Mouse (Mus musculus): ENCODE results near the gene Tfg. TPM values are rescaled to one million over a fixed set of nuclear protein-coding genes. Genes with fewer than 3 reads are reported as not detected.

Gene Tfg
- 10 to 100 TPM; 10.3 to 63.2 (median 33.0) TPM for total RNA-seq (2018; cell fraction: chromatin; rRNA removed)
- 10 to 100 TPM; 48.2 to 68.9 (median 58.9) TPM for total RNA-seq (2018; cell fraction: cytosol; rRNA removed)
- total RNA-seq (2018; cell fraction: nucleus; rRNA removed): 10 to 100 TPM; 15.1 to 65.8 (median 36.1) TPM
- polyA plus RNA-seq (2018): 68.5 to 106 TPM (median 77.5 TPM) in 3 replicates

DNA sequence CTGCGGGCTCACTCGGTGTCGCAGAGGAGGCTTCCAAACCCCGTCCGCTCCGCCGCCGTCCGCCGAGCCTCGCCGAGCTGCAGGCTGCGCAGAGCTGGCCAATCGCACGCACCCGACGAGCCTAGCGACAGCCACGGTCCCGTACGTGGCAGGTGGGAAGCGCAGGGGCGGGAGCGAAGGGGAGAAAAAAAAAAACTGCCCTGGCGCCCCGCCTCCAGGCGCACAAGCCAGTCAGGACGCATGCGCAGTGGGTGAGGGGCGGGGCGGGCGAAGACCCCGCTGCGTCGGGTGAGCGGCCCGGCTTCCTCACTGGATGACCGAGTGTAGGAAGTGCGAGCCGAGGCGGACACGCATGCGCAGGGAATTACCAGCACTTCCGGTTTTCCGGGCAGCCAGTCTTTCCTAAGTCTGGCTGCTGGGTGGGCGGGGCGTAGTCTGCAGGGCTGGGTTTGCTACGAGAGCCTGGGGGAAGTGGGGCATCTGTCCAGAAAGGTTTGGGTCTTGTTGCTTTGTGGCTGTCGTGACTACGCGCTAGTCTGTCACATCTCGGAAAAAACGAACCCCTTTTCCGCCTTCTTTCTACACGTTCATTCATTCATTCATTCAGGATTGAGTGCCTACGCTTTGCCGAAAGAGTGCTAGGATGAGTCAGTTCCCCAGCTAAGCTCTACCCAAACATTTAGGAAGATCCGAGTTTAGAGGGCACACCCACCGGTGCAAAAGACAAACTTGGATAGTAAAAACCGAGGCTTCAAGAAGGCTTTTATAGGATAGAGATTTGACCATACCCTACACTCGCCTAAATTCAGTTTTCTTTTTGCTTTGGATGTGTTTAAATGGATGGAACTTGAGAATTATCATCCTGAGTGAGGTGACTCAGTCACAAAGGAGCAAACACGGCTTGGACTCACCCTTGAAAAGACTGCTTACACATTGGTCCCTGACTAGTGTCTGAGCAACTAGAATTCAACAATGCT is at the start of gene Tfg:
Gene Tfg, minus strand, starts transcription at position 227 of the 977 bp plus-strand sequence.
- WGBS (ENCODE audit: missing documents): 1% methylated on average over 60 of the region's 62 CpGs

DNA sequence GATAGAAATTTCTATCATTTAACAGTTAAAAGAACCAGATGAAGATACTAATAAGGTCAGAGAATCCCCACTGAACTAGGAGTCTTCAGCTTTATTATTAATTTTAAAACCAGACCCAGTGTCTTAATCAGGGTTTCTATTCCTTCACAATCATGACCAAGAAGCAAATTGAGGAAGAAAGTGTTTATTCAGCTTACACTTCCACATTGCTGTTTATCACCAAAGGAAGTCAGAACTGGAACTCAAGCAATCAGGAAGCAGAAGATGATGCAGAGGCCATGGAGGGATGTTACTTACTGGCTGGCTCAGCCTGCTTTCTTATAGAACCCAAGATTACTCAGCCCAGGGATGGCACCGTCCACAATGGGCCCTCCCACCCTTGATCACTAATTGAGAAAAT is 11.8 kb upstream of the Tfg start:
- Histone ChIP-seq H3K27ac (no peak overlapping the region), H3K79me2 (ENCODE audit: inconsistent target) (no peaks in the 10 kb centered on the region), H3K4me3 (ENCODE audit: inconsistent target) (no peak overlapping the region), H3K36me3 (ENCODE audit: inconsistent target) (no peaks in the 10 kb centered on the region)
- WGBS (ENCODE audit: missing documents): 25% methylated on average over 1 of the region's 1 CpGs

More for the DNA sequence above, at the start of gene Tfg:
- peaks cover 5% of the 10 kb centered on the region; the same call in 1 of the 2 replicates for H3K36me3 ChIP-seq (ENCODE audit: inconsistent target)
- H3K79me2 ChIP-seq (ENCODE audit: inconsistent target): peaks cover 43% of the 10 kb centered on the region
- H3K4me3 ChIP-seq (ENCODE audit: inconsistent target): peak within 1 kb of the TSS; percentile 93
- peak within 1 kb of the TSS; percentile 68 for H3K27ac ChIP-seq

DNA sequence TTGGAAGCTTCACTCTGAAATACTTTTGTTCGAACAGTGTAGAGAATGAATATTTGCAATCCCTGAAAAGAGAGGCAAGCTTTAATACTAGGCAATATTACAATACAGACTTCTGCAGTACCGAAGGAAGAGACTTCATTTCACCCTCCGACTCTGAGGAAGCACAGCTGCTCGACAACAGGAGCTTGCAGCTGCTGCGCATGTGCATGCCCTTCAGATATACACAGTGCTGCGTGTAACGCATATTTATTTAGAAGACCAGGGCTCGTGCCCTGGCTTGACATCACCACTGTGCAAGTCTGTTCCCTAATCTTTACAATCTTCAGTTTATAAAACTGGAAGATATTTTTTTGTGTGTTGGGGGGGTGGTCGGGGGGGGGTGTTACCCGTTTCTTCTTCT is 7.7 kb upstream of the Tfg start:
- Histone ChIP-seq H3K4me3 (ENCODE audit: inconsistent target) (no peak overlapping the region), H3K79me2 (ENCODE audit: inconsistent target) (no peaks in the 10 kb centered on the region), H3K36me3 (ENCODE audit: inconsistent target) (no peaks in the 10 kb centered on the region), H3K27ac (no peak overlapping the region)
- 95% methylated on average over 10 of the region's 10 CpGs for WGBS (ENCODE audit: missing documents)

DNA sequence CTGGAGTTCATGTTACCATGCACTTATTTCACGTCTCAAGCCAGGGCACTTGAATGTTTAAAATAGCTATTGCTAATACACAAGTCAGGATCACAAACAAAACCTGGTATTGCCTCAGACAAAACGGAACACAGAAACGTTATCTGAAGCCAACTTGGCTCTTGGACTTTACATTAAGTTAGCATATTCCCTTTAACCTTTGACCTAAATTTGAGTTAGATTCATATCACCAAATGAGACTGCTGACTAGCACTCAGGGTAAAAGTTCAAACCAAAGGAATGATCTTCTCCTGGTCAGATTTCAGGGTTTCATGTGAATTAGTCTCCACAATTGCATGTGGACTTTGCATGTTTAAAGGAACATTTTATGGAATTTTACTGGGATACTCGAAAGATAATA is 5.1 kb upstream of the Tfg start:
- H3K27ac ChIP-seq: no peak overlapping the region

DNA sequence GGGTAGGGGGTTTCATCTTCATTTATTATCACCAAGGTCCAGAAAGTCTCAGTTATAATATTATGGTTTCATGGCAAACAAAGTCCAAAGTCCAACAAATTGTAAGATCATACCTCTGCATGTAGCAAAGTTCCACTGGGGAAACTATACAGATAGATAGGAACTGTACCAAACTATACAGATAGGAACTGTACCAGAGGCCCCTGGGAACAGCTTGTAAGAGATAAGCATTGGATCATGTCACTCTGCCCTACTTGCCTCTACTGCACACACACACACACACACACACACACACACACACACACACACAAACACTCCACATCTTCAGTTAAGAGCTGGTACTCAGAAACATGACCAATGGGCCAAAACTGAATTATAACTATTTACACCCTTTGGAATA is 1.8 kb upstream of the Tfg start:
- Histone ChIP-seq H3K27ac (no peak overlapping the region), H3K4me3 (ENCODE audit: inconsistent target) (no peak overlapping the region)

More for the DNA sequence above, 5.1 kb upstream of the Tfg start:
- 98% methylated on average over 4 of the region's 4 CpGs for WGBS (ENCODE audit: missing documents)
- Histone ChIP-seq H3K79me2 (ENCODE audit: inconsistent target) (no peaks in the 10 kb centered on the region), H3K4me3 (ENCODE audit: inconsistent target) (no peak overlapping the region), H3K36me3 (ENCODE audit: inconsistent target) (no peaks in the 10 kb centered on the region)

DNA sequence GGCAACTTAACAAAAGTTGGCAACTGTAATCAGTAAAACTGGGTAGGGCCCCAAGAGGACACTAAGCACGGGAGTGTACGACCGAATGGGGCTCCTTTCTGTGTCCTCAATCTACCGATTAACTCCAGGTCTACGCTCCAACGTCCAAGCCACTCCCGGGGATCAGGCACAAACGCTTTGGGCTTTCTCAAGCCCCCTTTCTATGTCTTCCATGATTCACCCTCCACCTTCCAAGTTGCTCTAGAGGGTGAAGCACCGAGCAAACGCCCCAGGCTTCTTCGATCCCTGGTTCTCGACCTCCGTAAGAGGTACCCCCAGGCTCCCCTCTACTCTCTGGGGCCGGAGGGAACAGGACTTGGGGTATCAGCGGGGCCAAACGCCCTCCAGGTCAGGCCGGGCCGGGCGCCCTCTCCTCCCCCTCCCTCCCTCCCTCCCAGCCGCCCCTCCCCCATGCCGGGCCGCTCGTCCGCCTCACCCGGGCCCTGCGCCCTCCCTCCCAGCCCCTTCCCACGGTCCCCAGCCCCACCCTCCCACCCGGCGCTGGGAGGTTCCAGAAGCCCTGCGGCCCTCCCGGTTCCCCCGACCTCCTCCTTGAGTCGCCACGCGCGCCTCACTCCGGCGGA is 582 bp downstream of the Tfg start:
- H3K27ac ChIP-seq: peak overlapping the region; percentile 68
- WGBS (ENCODE audit: missing documents): under 1% methylated on average over 28 of the region's 38 CpGs

More for the DNA sequence above, 1.8 kb upstream of the Tfg start:
- H3K79me2 ChIP-seq (ENCODE audit: inconsistent target): peaks cover 27% of the 10 kb centered on the region
- H3K36me3 ChIP-seq (ENCODE audit: inconsistent target): no peaks in the 10 kb centered on the region

DNA sequence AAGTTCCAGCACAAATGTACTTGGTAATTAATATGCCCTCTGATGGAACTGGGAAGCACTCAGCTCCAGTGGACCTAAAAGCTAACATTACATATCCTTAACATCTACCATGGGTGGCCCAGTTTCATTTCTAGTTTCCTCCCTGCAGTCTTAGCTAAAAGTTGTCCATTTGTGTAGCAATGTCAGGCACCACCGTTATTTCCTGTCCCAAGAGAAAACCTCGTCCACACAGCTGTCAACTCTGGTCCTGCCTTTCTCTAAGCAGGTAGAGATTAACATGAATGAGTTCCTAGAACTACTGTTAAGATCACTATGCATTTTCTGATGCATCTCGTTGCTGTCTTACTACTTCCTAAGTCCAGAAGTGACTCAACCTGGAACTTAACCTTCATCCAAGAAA is 1.6 kb downstream of the Tfg start:
- H3K27ac ChIP-seq: no peak overlapping the region

More for the DNA sequence above, 582 bp downstream of the Tfg start:
- Histone ChIP-seq H3K36me3 (ENCODE audit: inconsistent target) (peaks cover 10% of the 10 kb centered on the region; the same call in 1 of the 2 replicates), H3K4me3 (ENCODE audit: inconsistent target) (peak overlapping the region; percentile 93), H3K79me2 (ENCODE audit: inconsistent target) (peaks cover 51% of the 10 kb centered on the region)

DNA sequence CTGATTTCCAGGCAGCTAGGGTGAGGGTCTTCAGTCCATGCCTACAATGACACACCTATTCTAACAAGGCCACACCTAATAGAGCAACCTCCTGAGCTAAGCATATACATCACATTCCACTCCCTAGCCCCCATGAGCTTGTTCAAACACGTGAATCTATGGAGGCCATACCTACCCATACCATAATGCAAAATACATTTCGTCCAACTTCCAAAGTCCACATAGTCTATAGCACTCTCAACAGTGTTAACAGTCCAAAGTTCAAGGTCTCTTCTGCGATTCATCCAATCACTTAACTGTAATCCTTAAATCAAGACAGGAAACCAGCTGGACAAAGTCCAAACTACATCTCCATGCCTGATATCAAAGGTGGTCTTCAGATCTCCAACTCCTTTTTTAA is 7.2 kb downstream of the Tfg start:
- H3K79me2 ChIP-seq (ENCODE audit: inconsistent target): peaks cover 100% of the 10 kb centered on the region
- peaks cover 46% of the 10 kb centered on the region for H3K36me3 ChIP-seq (ENCODE audit: inconsistent target)
- H3K4me3 ChIP-seq (ENCODE audit: inconsistent target): no peak overlapping the region
- H3K27ac ChIP-seq: no peak overlapping the region
- WGBS (ENCODE audit: missing documents): 97% methylated on average over 3 of the region's 3 CpGs

More for the DNA sequence above, 1.6 kb downstream of the Tfg start:
- peaks cover 16% of the 10 kb centered on the region; the same call in 1 of the 2 replicates for H3K36me3 ChIP-seq (ENCODE audit: inconsistent target)
- H3K4me3 ChIP-seq (ENCODE audit: inconsistent target): peak overlapping the region; percentile 93
- peaks cover 62% of the 10 kb centered on the region for H3K79me2 ChIP-seq (ENCODE audit: inconsistent target)
- 15% methylated on average over 3 of the region's 3 CpGs for WGBS (ENCODE audit: missing documents)

DNA sequence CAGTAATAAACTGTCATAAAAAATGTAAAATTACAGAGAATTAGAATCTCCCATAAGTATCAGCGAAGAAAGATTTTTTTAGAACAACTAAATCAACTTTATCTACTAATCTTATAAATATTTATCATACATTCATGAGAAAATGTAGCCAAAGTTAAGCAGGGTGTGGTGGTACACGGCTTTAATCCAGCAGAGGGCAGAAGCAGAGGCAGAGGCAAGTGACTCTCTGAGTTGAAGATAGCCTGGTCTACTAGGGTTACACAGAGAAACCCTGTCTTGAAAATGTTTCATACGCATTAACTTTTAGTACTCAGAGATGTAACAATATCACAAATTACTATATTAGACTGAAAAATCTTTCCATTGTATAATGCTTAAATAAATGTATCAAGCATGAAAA is 11.5 kb downstream of the Tfg start:
- no peak overlapping the region for H3K27ac ChIP-seq
- H3K79me2 ChIP-seq (ENCODE audit: inconsistent target): peaks cover 80% of the 10 kb centered on the region; the same call in 1 of the 2 replicates
- 80% methylated on average over 3 of the region's 3 CpGs for WGBS (ENCODE audit: missing documents)
- H3K36me3 ChIP-seq (ENCODE audit: inconsistent target): peaks cover 52% of the 10 kb centered on the region
- H3K4me3 ChIP-seq (ENCODE audit: inconsistent target): no peak overlapping the region

DNA sequence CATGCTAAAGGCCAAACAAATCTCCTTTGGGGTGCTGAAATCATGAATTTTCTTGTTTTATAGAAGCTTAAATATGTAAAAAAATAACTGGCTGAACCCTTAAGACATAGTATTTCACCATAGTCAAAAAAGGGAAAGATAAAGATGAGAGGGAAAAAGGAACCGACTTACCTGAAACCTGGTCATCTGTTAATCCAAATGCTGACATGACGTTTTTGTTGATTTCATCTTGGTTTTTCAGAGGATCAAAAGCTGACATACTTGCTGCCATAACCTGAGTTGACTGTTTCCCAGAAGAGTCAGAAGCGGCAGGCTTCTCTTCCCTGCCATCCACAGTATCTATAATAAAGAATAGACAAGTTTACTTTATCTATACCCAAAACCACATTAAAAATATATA is 16.4 kb downstream of the Tfg start:
- no peak overlapping the region for H3K27ac ChIP-seq
- WGBS (ENCODE audit: missing documents): 97% methylated on average over 3 of the region's 3 CpGs
- H3K4me3 ChIP-seq (ENCODE audit: inconsistent target): no peak overlapping the region
- peaks cover 66% of the 10 kb centered on the region for H3K36me3 ChIP-seq (ENCODE audit: inconsistent target)
- peaks cover 42% of the 10 kb centered on the region; the same call in 1 of the 2 replicates for H3K79me2 ChIP-seq (ENCODE audit: inconsistent target)

DNA sequence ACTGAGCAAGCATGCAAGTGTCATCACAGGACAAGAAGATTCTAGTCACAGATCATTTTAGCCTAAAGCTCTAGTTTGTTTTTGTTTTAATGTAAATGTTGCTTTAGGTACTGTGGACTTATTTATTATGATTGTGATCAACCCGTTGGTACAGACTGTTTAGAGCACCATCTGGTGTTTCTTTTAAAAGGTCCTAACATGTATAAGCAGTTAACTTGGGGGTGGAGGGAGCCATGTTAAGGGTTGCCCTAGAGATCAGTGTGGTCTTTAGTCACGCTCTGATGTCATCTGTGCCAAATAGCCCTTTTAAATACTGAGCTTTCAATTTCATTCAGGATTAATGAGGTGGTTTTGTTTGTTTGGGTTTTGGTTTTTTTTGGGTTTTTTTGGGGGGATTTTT is 20.8 kb downstream of the Tfg start:
- WGBS (ENCODE audit: missing documents): 92% methylated on average over 2 of the region's 2 CpGs
- Histone ChIP-seq H3K79me2 (ENCODE audit: inconsistent target) (peaks cover 14% of the 10 kb centered on the region; the same call in 1 of the 2 replicates), H3K4me3 (ENCODE audit: inconsistent target) (no peak overlapping the region), H3K36me3 (ENCODE audit: inconsistent target) (peaks cover 88% of the 10 kb centered on the region), H3K27ac (no peak overlapping the region)

DNA sequence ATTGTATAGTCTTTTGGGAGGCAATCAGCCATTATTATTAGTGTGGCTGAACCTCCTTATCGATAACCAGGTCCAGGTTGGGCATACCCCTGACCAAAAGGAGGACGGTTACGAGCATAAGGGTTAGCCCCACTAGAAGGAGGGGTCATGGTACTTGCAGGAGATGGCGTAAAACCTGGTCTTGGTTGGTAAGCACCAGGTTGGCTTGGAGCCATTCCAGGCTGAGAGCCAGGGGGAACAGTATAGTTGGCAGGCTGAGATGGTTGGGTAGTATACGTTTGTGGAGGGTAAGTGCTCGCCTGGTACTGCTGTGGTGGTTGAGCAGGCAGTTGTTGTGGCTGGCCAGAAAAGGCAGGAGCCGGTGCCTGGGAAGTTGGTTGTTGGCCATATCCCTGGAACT is 26.5 kb downstream of the Tfg start:
- no peak overlapping the region for H3K4me3 ChIP-seq (ENCODE audit: inconsistent target)
- H3K79me2 ChIP-seq (ENCODE audit: inconsistent target): no peaks in the 10 kb centered on the region
- WGBS (ENCODE audit: missing documents): 86% methylated on average over 7 of the region's 7 CpGs
- no peak overlapping the region for H3K27ac ChIP-seq
- peaks cover 64% of the 10 kb centered on the region for H3K36me3 ChIP-seq (ENCODE audit: inconsistent target)

DNA sequence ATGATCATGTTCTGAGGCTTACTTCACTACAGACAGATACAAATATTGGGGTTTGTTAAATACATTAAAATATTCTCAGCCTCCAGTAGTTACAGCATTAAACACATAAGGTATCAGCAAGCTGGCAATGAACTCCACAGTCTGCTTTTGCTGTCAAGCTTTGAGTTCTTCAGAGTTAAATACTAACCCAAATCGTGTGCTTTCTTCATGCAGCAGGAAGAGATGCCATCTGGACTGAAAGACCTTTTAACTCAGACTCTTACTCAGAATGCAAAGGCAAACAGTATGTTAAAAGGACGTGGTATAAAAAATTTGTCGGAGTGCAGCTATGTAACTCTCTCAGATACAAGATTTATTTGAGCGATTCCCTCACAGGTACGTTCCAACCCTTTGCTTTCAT is 30.5 kb downstream of the Tfg start:
- no peak overlapping the region for H3K4me3 ChIP-seq (ENCODE audit: inconsistent target)
- peaks cover 37% of the 10 kb centered on the region for H3K36me3 ChIP-seq (ENCODE audit: inconsistent target)
- WGBS (ENCODE audit: missing documents): 90% methylated on average over 5 of the region's 5 CpGs
- H3K27ac ChIP-seq: no peak overlapping the region
- H3K79me2 ChIP-seq (ENCODE audit: inconsistent target): no peaks in the 10 kb centered on the region

DNA sequence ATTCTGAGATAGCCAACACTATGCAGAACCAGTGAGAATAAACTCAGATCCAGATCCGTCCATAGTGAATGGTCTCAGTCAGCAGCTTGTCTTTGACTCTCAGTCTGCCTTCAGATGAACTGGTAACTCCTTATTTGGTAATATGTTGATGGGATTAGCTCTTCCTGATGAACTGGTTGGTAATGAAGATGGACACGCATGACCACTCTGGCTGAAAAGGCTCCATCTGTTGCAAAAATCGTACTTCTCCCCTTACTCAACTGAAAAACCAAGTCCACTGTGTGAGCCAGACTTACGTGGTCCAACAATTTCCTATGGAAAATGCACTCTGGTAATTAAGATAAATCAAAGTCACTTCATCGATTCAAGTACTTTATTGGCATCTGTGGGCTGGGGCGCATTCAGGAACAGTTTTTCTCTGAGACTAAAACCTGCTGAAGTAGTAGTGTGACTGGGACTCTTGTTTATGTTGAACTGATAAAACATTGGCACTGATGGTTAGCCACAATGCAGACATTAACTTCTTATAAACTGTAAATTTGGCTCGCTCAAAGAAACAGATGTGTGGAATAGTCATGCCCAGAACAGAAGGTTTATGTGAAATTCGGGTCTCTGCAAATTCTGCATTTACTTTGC is 36.1 kb downstream of the Tfg start:
- Histone ChIP-seq H3K79me2 (ENCODE audit: inconsistent target) (no peaks in the 10 kb centered on the region), H3K4me3 (ENCODE audit: inconsistent target) (no peak overlapping the region), H3K27ac (no peak overlapping the region), H3K36me3 (ENCODE audit: inconsistent target) (peaks cover 7% of the 10 kb centered on the region; the same call in 1 of the 2 replicates)
- 95% methylated on average over 8 of the region's 8 CpGs for WGBS (ENCODE audit: missing documents)

Data from macrophage (primary cell).